Mouse (Mus musculus) heart, embryonic 12.5 days (tissue): ENCODE data around the gene Smurf1. TPM values are rescaled to one million over a fixed set of nuclear protein-coding genes. Genes with fewer than 3 reads are reported as not detected.

Experiments
- ATAC-seq: fragments of 200-750 bp; cut with Nextera tagmentation; 2 replicates; pipeline ENCODE4 v1.8.0; 2017; ENCODE audit warnings: moderate TSS enrichment, moderate library complexity; ENCODE audit not compliant: insufficient number of reproducible peaks, low FRiP score
- H3K27ac ChIP-seq: fragments of 300-500 bp; sonication (generic); 2 replicates; pipeline ENCODE4 v1.5.1; 2016; ENCODE audit warnings: mild to moderate bottlenecking, moderate library complexity; ENCODE audit not compliant: poor library complexity, severe bottlenecking
- H3K27me3 ChIP-seq: fragments of 300-500 bp; sonication (generic); replicated peaks from 2 replicates; pipeline ENCODE4 v1.6.1; 2016; ENCODE audit warnings: mild to moderate bottlenecking, moderate library complexity
- H3K36me3 ChIP-seq: fragments of 300-500 bp; sonication (generic); 2 replicates; pipeline ENCODE4 v1.6.1; 2016; ENCODE audit warnings: mild to moderate bottlenecking, moderate library complexity
- H3K4me1 ChIP-seq: fragments of 300-500 bp; sonication (generic); replicated peaks from 2 replicates; pipeline ENCODE4 v1.6.1; 2016; ENCODE audit warnings: mild to moderate bottlenecking
- H3K4me2 ChIP-seq: fragments of 300-500 bp; sonication (generic); 2 replicates; pipeline ENCODE4 v1.6.1; 2016; ENCODE audit warnings: mild to moderate bottlenecking, moderate library complexity
- H3K4me3 ChIP-seq: fragments of 300-500 bp; sonication (generic); 2 replicates; pipeline ENCODE4 v1.5.1; 2016; ENCODE audit warnings: mild to moderate bottlenecking
- H3K9ac ChIP-seq: fragments of 300-500 bp; sonication (generic); 2 replicates; pipeline ENCODE4 v1.6.1; 2016; ENCODE audit warnings: mild to moderate bottlenecking, moderate library complexity
- H3K9me3 ChIP-seq: fragments of 300-500 bp; sonication (generic); replicated peaks from 2 replicates; pipeline ENCODE4 v1.6.1; 2016; ENCODE audit warnings: mild to moderate bottlenecking, moderate library complexity
- WGBS: fragments of 180-500 bp; shearing (Covaris S2); methylation state at CpG from one replicate; pipeline ENCODE4 v1.1.7; 2016; 5-methylcytosine and 5-hydroxymethylcytosine counted together
- polyA plus RNA-seq: library from polyadenylated mRNA; unstranded; fragments of >200 nt; fragmentation: Nextera tagmentation; extraction: Ambion mirVana; gene quantifications from 2 replicates; pipeline ENCODE4 v1.2.1, GENCODE M21; 2016

Gene Smurf1
- polyA plus RNA-seq, 1 experiment from 2014 or later, result 18.7 TPM

DNA sequence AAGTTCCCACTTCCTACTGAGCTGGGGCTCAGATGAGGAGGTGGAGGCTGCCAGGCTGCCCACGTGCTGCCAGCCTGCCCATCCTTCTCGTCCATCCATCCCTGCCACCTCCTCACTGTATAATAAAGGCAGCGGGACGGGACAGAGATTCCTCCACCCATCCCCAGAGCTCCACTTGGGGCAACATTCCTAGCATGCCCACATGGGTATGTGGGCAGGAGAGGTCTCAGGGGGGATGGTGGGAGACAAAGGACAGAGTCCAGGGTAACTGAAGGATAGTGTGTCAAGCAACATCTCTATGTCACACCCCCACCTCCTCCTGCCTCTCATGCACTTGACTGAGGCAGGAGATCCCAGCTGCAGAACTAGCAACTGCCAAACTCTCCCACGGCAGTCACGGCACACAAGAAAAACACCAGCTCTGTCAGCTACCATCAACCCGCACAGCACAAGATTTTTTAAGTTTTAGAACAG lies 51.2 kb downstream of the Smurf1 start:
- WGBS, result 34% methylated on average over 7 of the region's 7 CpGs
- Histone ChIP-seq H3K9ac (0 out of 2 replicates have a peak overlapping the region, but pooled peaks have one; percentile 14), H3K4me1 (peaks cover 66% of the 10 kb centered on the region), H3K27ac (peak overlapping the region; percentile 28), H3K36me3 (no peaks in the 10 kb centered on the region), H3K4me3 (no peak overlapping the region), H3K27me3 (no peaks in the 10 kb centered on the region), H3K4me2 (peak overlapping the region; percentile 17; the same call in 1 of the 2 replicates), H3K9me3 (no peaks in the 10 kb centered on the region)
- no peak for ATAC-seq

DNA sequence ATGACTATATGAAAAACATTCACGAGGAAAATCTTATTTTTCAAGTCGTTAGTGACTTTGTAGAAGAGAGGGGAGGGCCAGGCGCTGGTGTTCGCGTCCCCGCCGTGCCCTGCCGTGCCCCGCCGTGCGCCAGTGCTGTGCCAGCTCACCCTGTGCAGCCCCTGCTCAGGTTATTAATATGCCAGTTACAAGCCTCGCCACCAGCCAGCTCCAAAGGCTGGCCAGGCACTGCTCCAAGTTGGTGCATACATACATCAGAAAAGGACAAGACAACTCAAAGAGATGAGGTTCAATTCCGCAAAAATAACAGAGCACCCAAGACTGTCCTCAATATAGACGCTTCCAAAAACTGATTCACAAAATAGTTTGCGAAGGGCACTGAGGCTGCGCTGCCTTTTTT lies 51.7 kb downstream of the Smurf1 start:
- Histone ChIP-seq H3K27ac (no peak overlapping the region), H3K9me3 (no peaks in the 10 kb centered on the region), H3K4me3 (no peak overlapping the region), H3K36me3 (no peaks in the 10 kb centered on the region), H3K4me1 (peaks cover 63% of the 10 kb centered on the region), H3K27me3 (no peaks in the 10 kb centered on the region), H3K9ac (no peak overlapping the region), H3K4me2 (no peak overlapping the region)
- WGBS, result 92% methylated on average over 16 of the region's 16 CpGs
- no peak for ATAC-seq

DNA sequence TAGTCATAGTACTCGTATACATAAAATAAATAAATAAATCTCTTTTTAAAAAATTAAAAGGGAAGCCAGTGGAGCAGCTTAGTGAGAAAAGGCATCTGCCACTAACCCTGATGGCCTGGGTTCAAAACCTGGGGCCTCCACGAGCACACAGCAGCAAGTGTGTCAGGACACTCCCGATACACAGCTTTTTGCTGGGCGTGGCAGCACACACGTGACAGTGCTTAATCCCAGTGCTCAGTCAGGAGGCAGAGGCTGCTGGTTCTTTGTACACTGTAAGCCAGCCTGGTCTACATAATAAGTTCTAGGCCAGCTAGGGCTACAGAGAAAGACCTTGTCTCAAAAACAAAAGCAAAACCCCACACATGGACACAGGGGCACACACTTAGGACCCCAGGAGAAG lies 52.3 kb downstream of the Smurf1 start:
- Histone ChIP-seq H3K4me1 (peaks cover 63% of the 10 kb centered on the region), H3K27me3 (no peaks in the 10 kb centered on the region), H3K36me3 (no peaks in the 10 kb centered on the region), H3K4me3 (no peak overlapping the region), H3K9me3 (no peaks in the 10 kb centered on the region), H3K9ac (no peak overlapping the region), H3K4me2 (no peak overlapping the region), H3K27ac (no peak overlapping the region)
- WGBS, result 86% methylated on average over 5 of the region's 5 CpGs
- no peak for ATAC-seq

DNA sequence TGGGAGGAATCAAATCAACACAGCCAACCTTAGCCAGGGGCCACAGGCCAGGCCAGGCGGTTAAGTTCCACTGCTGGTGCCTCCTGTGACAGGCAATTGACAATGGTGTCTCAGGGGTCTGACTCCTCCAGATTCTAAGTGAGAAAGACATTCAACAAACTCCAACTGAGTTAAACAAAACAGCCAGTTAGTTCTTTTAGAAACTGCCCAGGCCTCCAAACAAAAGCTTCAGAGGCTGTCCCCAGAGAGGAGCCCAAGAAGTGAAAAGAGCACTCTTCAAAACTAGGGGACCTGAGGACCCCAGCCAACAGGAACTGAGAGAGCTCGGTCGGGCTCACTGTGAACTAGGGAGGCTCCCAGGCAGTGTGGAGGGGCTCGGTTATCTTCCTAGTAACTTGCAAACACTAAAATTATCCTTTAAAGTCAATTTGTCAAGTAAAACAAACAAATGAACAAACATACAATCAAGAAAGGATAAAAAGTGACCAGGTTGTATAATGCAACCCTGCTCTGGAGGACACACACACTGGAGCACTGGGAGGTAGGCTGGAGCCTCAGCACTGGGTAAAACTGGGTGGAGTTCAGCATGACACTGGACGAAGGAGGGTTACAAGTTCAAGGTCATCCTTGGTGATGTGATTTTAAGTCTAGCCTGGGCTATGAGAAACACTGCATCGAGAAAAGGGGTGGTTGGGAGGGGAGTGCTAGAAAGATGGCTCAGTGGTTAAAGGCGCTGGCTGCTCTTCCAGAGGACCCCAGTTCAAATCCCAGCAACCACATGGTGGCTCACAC lies 52.9 kb downstream of the Smurf1 start:
- Histone ChIP-seq H3K27ac (no peak overlapping the region), H3K9ac (no peak overlapping the region), H3K36me3 (no peaks in the 10 kb centered on the region), H3K4me3 (no peak overlapping the region), H3K4me2 (no peak overlapping the region), H3K9me3 (no peaks in the 10 kb centered on the region), H3K27me3 (no peaks in the 10 kb centered on the region), H3K4me1 (peaks cover 63% of the 10 kb centered on the region)
- 77% methylated on average over 7 of the region's 7 CpGs for WGBS
- ATAC-seq, result no peak

DNA sequence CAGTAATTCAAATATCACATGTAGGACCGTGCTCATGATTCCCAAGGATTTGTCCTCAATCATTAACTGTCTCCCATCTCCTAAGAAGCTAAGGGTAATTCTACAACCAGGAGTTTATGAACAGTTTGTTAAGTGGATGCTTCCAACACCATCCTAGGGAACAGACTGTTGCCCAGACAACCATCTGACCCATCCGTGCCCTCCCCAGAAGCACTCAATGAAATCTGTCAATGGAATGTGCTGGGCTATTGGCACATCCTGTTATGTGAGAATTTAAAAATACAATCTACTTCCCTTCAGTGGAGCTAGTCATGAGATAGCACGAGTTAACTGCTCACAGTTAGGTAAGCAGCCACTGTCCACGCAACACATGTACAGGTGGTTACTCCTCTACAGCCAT lies 56.1 kb downstream of the Smurf1 start:
- no peak for ATAC-seq
- 67% methylated on average over 4 of the region's 4 CpGs for WGBS
- H3K36me3 ChIP-seq, result no peaks in the 10 kb centered on the region

DNA sequence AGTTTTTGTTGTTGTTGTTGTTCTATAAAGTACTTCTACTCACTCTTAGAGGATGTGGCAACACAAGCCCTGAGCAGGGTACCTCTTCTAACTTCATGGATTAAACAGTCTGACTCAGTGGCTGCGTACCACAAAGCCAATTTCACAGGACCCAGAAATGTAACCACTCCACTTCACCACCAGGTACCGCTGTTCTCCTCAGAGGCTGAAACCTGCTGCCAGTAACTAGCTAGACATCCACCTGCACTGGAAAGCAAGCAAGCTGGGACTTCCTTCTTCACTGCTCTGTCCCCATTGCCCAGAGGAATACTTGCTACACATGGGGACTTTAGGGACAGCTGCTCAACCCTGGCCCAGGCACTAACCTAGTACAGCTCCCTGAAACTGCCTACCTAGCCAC lies 58.1 kb downstream of the Smurf1 start:
- no peak for ATAC-seq
- H3K27me3 ChIP-seq, result no peaks in the 10 kb centered on the region
- no peak overlapping the region for H3K27ac ChIP-seq
- H3K4me2 ChIP-seq, result no peak overlapping the region
- peaks cover 33% of the 10 kb centered on the region for H3K4me1 ChIP-seq
- no peaks in the 10 kb centered on the region for H3K36me3 ChIP-seq
- 57% methylated on average over 2 of the region's 2 CpGs for WGBS
- H3K9me3 ChIP-seq, result no peaks in the 10 kb centered on the region
- H3K9ac ChIP-seq, result no peak overlapping the region
- H3K4me3 ChIP-seq, result no peak overlapping the region

More for the DNA sequence above, 56.1 kb downstream of the Smurf1 start:
- Histone ChIP-seq H3K9me3 (no peaks in the 10 kb centered on the region), H3K27ac (no peak overlapping the region), H3K9ac (no peak overlapping the region), H3K4me1 (peaks cover 43% of the 10 kb centered on the region), H3K4me3 (no peak overlapping the region), H3K4me2 (no peak overlapping the region), H3K27me3 (no peaks in the 10 kb centered on the region)

DNA sequence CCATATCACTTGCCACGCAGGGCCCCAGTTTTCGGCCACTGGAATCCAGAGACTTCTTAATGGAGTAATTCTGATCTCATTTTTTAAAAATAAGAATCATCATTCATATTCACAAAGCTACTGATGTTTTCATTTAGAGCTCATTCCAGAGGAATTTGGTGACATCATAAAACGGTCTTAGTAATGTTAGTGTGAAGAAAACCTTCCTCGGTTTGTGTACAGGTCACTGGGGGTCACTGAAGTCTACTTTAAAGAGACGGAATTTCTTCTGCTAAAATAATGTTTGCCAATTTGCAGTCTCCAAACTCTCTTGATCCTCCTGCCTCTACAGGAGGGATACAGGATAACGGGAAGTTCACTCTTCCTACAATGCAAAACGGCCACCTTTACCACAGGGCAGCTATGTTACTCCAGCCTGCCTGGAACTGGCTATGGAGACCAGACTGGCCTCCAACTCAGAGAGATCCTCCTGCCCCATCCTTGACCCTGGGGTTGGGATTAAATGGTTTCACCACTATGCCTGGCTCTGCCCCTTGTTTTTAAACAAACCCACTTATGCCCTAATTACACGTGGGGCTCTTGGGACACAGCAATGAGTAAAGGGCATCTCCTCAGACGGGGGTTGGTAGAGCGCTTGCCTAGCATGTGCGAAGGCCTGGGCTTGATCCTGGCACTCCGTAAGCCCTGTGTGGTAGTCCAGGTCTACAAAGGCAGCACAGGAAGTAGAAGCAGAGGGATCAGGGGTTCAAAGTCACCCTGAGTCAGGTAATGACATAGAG lies 61.1 kb downstream of the Smurf1 start:
- Histone ChIP-seq H3K36me3 (peaks cover 13% of the 10 kb centered on the region), H3K4me1 (peaks cover 34% of the 10 kb centered on the region), H3K27ac (no peak overlapping the region), H3K4me2 (no peak overlapping the region), H3K4me3 (no peak overlapping the region), H3K9ac (no peak overlapping the region), H3K9me3 (no peaks in the 10 kb centered on the region), H3K27me3 (no peaks in the 10 kb centered on the region)
- WGBS, result 74% methylated on average over 12 of the region's 12 CpGs
- no peak for ATAC-seq

DNA sequence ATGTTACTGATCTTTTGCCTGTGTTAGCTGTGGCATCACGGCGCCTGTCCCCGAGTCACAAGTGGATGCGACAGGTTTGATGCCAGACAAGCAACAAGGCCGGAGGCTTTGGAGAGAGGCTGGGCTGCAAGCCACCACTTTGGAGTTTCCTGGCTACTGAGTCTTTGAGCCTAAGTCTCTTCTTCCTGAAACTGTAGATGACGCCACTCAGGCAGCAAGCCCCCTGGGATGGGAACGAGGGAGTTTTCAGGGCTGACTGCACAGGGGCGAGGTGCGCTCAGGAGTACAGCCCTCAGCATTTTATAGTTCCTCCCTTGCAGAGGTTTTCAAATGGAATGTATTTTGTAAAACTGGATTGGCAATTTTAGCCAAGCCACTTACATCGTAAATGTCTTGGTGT lies 63.9 kb downstream of the Smurf1 start:
- WGBS, result 77% methylated on average over 10 of the region's 10 CpGs
- no peaks in the 10 kb centered on the region for H3K9me3 ChIP-seq
- H3K36me3 ChIP-seq, result peaks cover 16% of the 10 kb centered on the region
- no peaks in the 10 kb centered on the region for H3K27me3 ChIP-seq
- peaks cover 57% of the 10 kb centered on the region for H3K4me1 ChIP-seq
- no peak overlapping the region for H3K27ac ChIP-seq
- no peak overlapping the region for H3K9ac ChIP-seq
- H3K4me3 ChIP-seq, result no peak overlapping the region
- ATAC-seq, result no peak
- no peak overlapping the region for H3K4me2 ChIP-seq

DNA sequence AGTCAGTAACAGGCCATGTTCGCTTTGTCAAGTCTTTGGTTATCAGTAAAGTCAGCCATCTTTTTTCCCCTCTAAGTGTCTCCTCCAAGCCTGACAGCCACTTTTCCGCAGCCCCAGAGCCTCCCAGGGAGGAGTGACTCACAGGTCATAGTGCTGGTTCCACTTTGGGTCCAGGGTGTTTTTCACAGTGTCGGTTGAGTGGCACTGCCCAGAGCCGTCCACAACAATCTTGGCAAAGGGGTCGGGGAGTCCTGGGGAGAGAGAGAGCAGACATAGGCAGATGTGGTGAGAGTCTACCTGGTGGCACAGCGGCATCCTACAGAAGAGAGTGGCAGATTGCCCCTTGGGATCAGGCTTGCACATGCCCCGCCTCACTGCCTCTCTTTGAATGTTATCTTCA lies 64.6 kb downstream of the Smurf1 start:
- no peak for ATAC-seq
- Histone ChIP-seq H3K36me3 (peaks cover 24% of the 10 kb centered on the region), H3K9me3 (no peaks in the 10 kb centered on the region), H3K4me2 (no peak overlapping the region), H3K27me3 (no peaks in the 10 kb centered on the region), H3K4me3 (no peak overlapping the region), H3K9ac (no peak overlapping the region), H3K4me1 (peaks cover 57% of the 10 kb centered on the region), H3K27ac (no peak overlapping the region)
- WGBS, result 55% methylated on average over 7 of the region's 7 CpGs

DNA sequence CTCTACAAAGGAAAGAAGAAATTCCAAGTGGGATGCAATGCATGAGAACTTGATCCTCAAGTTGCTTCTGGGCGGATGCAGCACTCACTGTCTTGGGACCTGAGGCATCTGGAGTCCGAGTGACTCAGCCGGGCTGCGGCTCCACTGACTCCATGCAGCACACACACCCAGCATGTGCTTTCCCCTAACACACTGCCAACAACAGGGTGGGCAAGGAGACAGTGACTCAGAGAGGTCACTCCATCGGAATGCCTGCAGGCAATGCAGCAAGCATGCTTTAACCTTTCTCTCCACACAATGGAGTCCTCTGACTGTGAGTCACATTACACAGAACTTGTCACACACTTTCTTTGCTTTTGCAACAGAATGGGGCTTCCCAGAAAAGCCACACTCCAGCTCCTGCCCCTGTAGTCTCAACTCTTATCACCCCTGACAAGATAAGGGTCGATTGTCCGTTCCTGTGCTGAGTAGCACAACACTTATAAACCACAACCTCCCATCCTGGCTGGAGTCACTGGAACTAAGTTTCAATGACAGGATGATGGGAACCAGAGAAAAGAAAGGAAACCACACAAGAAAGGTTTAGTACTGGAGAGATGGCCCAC lies 67.1 kb downstream of the Smurf1 start:
- no peaks in the 10 kb centered on the region for H3K27me3 ChIP-seq
- peak overlapping the region; percentile 32 for H3K4me2 ChIP-seq
- H3K4me1 ChIP-seq, result peaks cover 49% of the 10 kb centered on the region
- no peaks in the 10 kb centered on the region for H3K9me3 ChIP-seq
- WGBS, result 4% methylated on average over 7 of the region's 7 CpGs
- ATAC-seq, result peak; percentile 81
- H3K36me3 ChIP-seq, result peaks cover 48% of the 10 kb centered on the region
- peak overlapping the region; percentile 76 for H3K27ac ChIP-seq
- H3K4me3 ChIP-seq, result no peak overlapping the region
- no peak overlapping the region for H3K9ac ChIP-seq

DNA sequence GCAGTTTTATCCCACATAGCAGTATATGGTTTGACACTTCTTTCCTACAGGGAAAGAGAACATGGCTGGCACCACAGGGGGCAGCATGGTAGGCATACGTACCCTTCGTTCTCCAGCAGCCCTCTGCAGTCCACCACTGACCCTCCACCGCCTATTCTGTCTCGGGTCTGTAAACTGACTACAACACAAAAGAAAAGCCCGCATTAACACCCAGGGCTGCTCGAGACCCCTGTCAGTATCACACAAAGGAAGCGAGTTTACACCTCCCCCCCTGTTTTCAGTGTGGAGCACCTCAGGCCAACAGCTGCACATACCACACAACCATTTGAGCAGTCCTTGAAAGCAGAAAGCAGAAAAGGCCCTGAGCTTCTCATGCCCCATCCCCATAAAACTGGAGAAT lies 67.8 kb downstream of the Smurf1 start:
- peaks cover 54% of the 10 kb centered on the region for H3K36me3 ChIP-seq
- no peak for ATAC-seq
- 52% methylated on average over 7 of the region's 7 CpGs for WGBS
- peak overlapping the region; percentile 76; the same call in 1 of the 2 replicates for H3K27ac ChIP-seq
- H3K9ac ChIP-seq, result 0 out of 2 replicates have a peak overlapping the region, but pooled peaks have one; percentile 6
- H3K4me1 ChIP-seq, result peaks cover 49% of the 10 kb centered on the region
- H3K4me3 ChIP-seq, result no peak overlapping the region
- H3K4me2 ChIP-seq, result peak overlapping the region; percentile 6; the same call in 1 of the 2 replicates
- no peaks in the 10 kb centered on the region for H3K27me3 ChIP-seq
- H3K9me3 ChIP-seq, result no peaks in the 10 kb centered on the region
